ENCODE assay signal across 8 mouse cellular contexts in the genomic region with DNA sequence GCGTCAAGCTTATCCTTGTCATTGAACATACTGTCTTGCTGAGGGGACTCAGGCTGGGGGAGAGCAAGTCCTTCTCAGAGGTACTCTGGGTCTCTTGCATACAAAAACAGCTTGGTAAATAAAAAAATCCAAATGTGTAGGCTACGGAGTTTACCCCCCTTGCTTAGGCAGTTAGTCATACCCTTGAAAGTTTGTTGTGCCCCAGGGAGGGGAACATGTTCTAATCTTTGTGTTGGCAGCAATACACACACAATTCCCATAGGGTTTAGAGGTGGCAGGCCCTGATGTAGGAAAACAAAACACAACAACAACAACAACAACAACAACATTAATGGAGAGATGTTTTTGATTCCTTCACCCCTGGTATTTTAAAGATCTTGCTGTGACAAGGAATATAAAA. TPM values are rescaled to one million over a fixed set of nuclear protein-coding genes. Genes with fewer than 3 reads are reported as not detected.
DNase-seq lines count a peak whose midpoint lies in the region; ATAC-seq and TF ChIP-seq lines count a peak whose summit lies in the region.

No protein-coding gene starts in this region.

- no peaks in the 10 kb centered on the region for H3K9me3 ChIP-seq in heart, embryonic 15.5 days (replicated peaks)
- no peaks in the 10 kb centered on the region for H3K9me3 ChIP-seq in ES-E14 (ENCODE audit: control insufficient read depth, insufficient read depth, low read depth, low read length)
- H3K9me3 ChIP-seq in forebrain, embryonic 15.5 days = no peaks in the 10 kb centered on the region
- H3K9me3 ChIP-seq in liver, postnatal 0 days (ENCODE audit: low read length) = no peaks in the 10 kb centered on the region

- H3K4me1 ChIP-seq in heart, embryonic 15.5 days (replicated peaks) = peaks cover 22% of the 10 kb centered on the region
- H3K4me1 ChIP-seq in ES-E14 (ENCODE audit: control insufficient read depth in 2 of 2, insufficient read depth in 2 of 2, low read length in 2 of 2, poor library complexity in 1 of 2) = peaks cover 0 to 4% of the 10 kb centered on the region in 2 experiments; a peak in 2 of 4 replicates
- peaks cover 34% of the 10 kb centered on the region for H3K4me1 ChIP-seq in forebrain, embryonic 15.5 days
- H3K4me1 ChIP-seq in liver, postnatal 0 days (ENCODE audit: insufficient read depth) = peaks cover 12% of the 10 kb centered on the region

- peak overlapping the region; percentile 97 for H3K27ac ChIP-seq in heart, embryonic 15.5 days
- no peak overlapping the region for H3K27ac ChIP-seq in ES-E14 (ENCODE audit: insufficient read depth, low read depth, low read length, poor library complexity, severe bottlenecking)
- H3K27ac ChIP-seq in forebrain, embryonic 15.5 days (replicated peaks) = peak overlapping the region; percentile 98; the same call in 1 of the 2 replicates
- peak overlapping the region; percentile 93 for H3K27ac ChIP-seq in liver, postnatal 0 days (ENCODE audit: low read depth)

- H3K4me2 ChIP-seq in heart, embryonic 15.5 days = peak overlapping the region; percentile 64
- peak overlapping the region; percentile 91 for H3K4me2 ChIP-seq in forebrain, embryonic 15.5 days (replicated peaks)
- peak overlapping the region; percentile 96 for H3K4me2 ChIP-seq in liver, postnatal 0 days (ENCODE audit: low read depth, low read length)

- peak overlapping the region; percentile 96 for H3K4me3 ChIP-seq in heart, embryonic 15.5 days
- H3K4me3 ChIP-seq in ES-E14 (ENCODE audit: insufficient read depth in 1 of 2, low read depth in 1 of 2, low read length in 2 of 2, poor library complexity in 1 of 2, severe bottlenecking in 1 of 2) = peak overlapping the region; percentile 73 to 77
- H3K4me3 ChIP-seq in forebrain, embryonic 15.5 days = peak overlapping the region; percentile 97
- H3K4me3 ChIP-seq in liver, postnatal 0 days (ENCODE audit: low read depth, low read length) = peak overlapping the region; percentile 83

- no peaks in the 10 kb centered on the region for H3K36me3 ChIP-seq in heart, embryonic 15.5 days
- no peaks in the 10 kb centered on the region for H3K36me3 ChIP-seq in ES-E14 (ENCODE audit: control insufficient read depth, insufficient read depth, low read length, poor library complexity, severe bottlenecking)
- no peaks in the 10 kb centered on the region for H3K36me3 ChIP-seq in forebrain, embryonic 15.5 days
- H3K36me3 ChIP-seq in liver, postnatal 0 days (replicated peaks; ENCODE audit: insufficient read depth, low read length) = no peaks in the 10 kb centered on the region

- DNase-seq in heart, postnatal 4 days = no peak
- DNase-seq in ES-E14 (ENCODE audit: low read depth, low spot score) = no peak
- no peak for DNase-seq in liver, postnatal 0 days
- DNase-seq in right cerebral cortex, adult 18-20 months = no peak
- no peak for DNase-seq in right cerebral cortex, postnatal 4 days
- no peak for DNase-seq in kidney, postnatal 4 days

- TF ChIP-seq EP300 in liver, postnatal 0 days (IDR thresholded peaks at IDR 0.05; ENCODE audit: low read depth) = no peak

- H3K27me3 ChIP-seq in heart, embryonic 15.5 days = no peaks in the 10 kb centered on the region
- no peaks in the 10 kb centered on the region for H3K27me3 ChIP-seq in forebrain, embryonic 15.5 days
- H3K27me3 ChIP-seq in liver, postnatal 0 days (ENCODE audit: insufficient read depth, low read length) = no peaks in the 10 kb centered on the region

- no peak for TF ChIP-seq CTCF in liver, postnatal 0 days (IDR thresholded peaks at IDR 0.05; ENCODE audit: low read depth)

- no peak for ATAC-seq in heart, embryonic 15.5 days (replicated peaks; ENCODE audit: insufficient number of reproducible peaks, insufficient read depth, low FRiP score, low read depth)
- ATAC-seq in forebrain, embryonic 15.5 days (replicated peaks) = no peak
- no peak for ATAC-seq in liver, postnatal 0 days

- H3K9ac ChIP-seq in heart, embryonic 15.5 days = peak overlapping the region; percentile 94
- H3K9ac ChIP-seq in ES-E14 (ENCODE audit: insufficient read depth, low read depth, low read length, poor library complexity, severe bottlenecking) = no peak overlapping the region
- peak overlapping the region; percentile 94 for H3K9ac ChIP-seq in forebrain, embryonic 15.5 days (replicated peaks)
- peak overlapping the region; percentile 94 for H3K9ac ChIP-seq in liver, postnatal 0 days (replicated peaks)

- in situ Hi-C loops in ES-E14 (cut with MboI; ENCODE audit: low sequenced_read_pairs in 2 of 2, unreplicated experiment in 2 of 2) = loop anchor here in 1 of 2 experiments (5.0 kb wide), 1 partner anchor 90 kb away; no protein-coding TSS in a partner anchor

- WGBS in heart, embryonic 15.5 days = 6% methylated on average over 1 of the region's 2 CpGs
- WGBS in forebrain, embryonic 15.5 days = 0% methylated on average over 2 of the region's 2 CpGs
- 17% methylated on average over 2 of the region's 2 CpGs for WGBS in liver, postnatal 0 days (ENCODE audit: insufficient replicate concordance)

TF ChIP-seq in ES-E14, 5 proteins besides CTCF, POLR2A, EP300 and RAD21:
- TF ChIP-seq HCFC1 (IDR thresholded peaks at IDR 0.05; ENCODE audit: borderline replicate concordance, insufficient read depth, low read length) (no peak), ZC3H11A (IDR thresholded peaks at IDR 0.05; ENCODE audit: borderline replicate concordance, low read depth, low read length) (no peak)
TF ChIP-seq in ES-E14: peak in this region for 0.

RNA-seq across cellular contexts. Expression of gene Ssbp2, which starts 2.3 kb away (rescaled TPM):
- polyA plus RNA-seq in heart, embryonic 15.5 days (2015; fragmentation: Nextera tagmentation; extraction: Ambion mirVana) = 96.8 and 100 TPM in 2 replicates
- total RNA-seq in heart, postnatal 4 days (2021) = 10 to 100 TPM; 56.3 to 62.0 TPM
- 4.2 and 7.2 TPM in 2 replicates for total RNA-seq in ES-E14 (2012; rRNA removed)
- 281 and 308 TPM in 2 replicates for polyA plus RNA-seq in forebrain, embryonic 15.5 days (2015; fragmentation: Nextera tagmentation; extraction: Ambion mirVana)
- polyA plus RNA-seq in liver, postnatal 0 days (2015; fragmentation: Nextera tagmentation; extraction: Ambion mirVana) = 18.8 and 21.6 TPM in 2 replicates
